Mouse (Mus musculus) myocyte (in vitro differentiated cells): ENCODE measurements around the gene Sh2d4b. TPM values are rescaled to one million over a fixed set of nuclear protein-coding genes. Genes with fewer than 3 reads are reported as not detected.

ENCODE experiments used
- H3K27me3 ChIP-seq: one replicate; pipeline ENCODE4 v1.6.1; 2011; ENCODE audit not compliant: control insufficient read depth, insufficient read depth, insufficient read length
- H3K36me3 ChIP-seq: one replicate; pipeline ENCODE4 v1.6.1; 2011; ENCODE audit not compliant: control insufficient read depth, insufficient read depth
- H3K4me2 ChIP-seq: one replicate; pipeline ENCODE4 v1.6.1; 2011; ENCODE audit warnings: low read depth, control low read depth
- H3K4me3 ChIP-seq: one replicate; pipeline ENCODE4 v1.5.1; 2011; ENCODE audit warnings: mild to moderate bottlenecking, control low read depth, moderate library complexity
- H3K79me2 ChIP-seq: one replicate; pipeline ENCODE4 v1.6.1; 2011; ENCODE audit not compliant: control insufficient read depth, insufficient read depth
- H3ac ChIP-seq: one replicate; pipeline ENCODE4 v1.6.1; 2011; ENCODE audit not compliant: control insufficient read depth, insufficient read length
- CEBPB ChIP-seq: IDR thresholded peaks from 2 replicates; pipeline ENCODE4 v1.6.1; 2011; ENCODE audit warnings: mild to moderate bottlenecking, moderate library complexity; ENCODE audit not compliant: poor library complexity, insufficient read depth, severe bottlenecking
- E2F4 ChIP-seq: IDR thresholded peaks from one replicate; pipeline ENCODE4 v1.6.1; 2011; ENCODE audit warnings: mild to moderate bottlenecking, control low read depth, moderate library complexity; ENCODE audit not compliant: insufficient read depth
- MAX ChIP-seq: IDR thresholded peaks from one replicate; pipeline ENCODE4 v1.6.1; 2011; ENCODE audit warnings: low read depth, mild to moderate bottlenecking, control low read depth
- MYOD1 ChIP-seq, 3 experiments: IDR thresholded peaks; one replicate each; pipeline ENCODE4 v1.6.1; 2011; ENCODE audit warnings: control low read depth in 2 of 3, low read depth in 2 of 3, mild to moderate bottlenecking in 2 of 3, moderate library complexity in 1 of 3; ENCODE audit not compliant: insufficient read length in 2 of 3, control insufficient read depth in 1 of 3
- MYOG ChIP-seq, 3 experiments: IDR thresholded peaks; one replicate each; pipeline ENCODE4 v1.6.1; 2011; ENCODE audit warnings: control low read depth in 2 of 3, low read depth in 2 of 3, mild to moderate bottlenecking in 2 of 3; ENCODE audit not compliant: insufficient read length in 2 of 3, control insufficient read depth in 1 of 3, insufficient read depth in 1 of 3
- POLR2A ChIP-seq: IDR thresholded peaks from one replicate; pipeline ENCODE4 v1.6.1; 2011; ENCODE audit warnings: low read depth, mild to moderate bottlenecking, control low read depth, moderate library complexity; ENCODE audit not compliant: insufficient read length
- POLR2AphosphoS2 ChIP-seq: IDR thresholded peaks from one replicate; pipeline ENCODE4 v1.6.1; 2011; ENCODE audit warnings: low read depth, control low read depth; ENCODE audit not compliant: insufficient read length
- REST ChIP-seq: IDR thresholded peaks from one replicate; pipeline ENCODE4 v1.6.1; 2011; ENCODE audit warnings: mild to moderate bottlenecking, control low read depth, moderate library complexity; ENCODE audit not compliant: insufficient read depth, insufficient read length
- SRF ChIP-seq: IDR thresholded peaks from one replicate; pipeline ENCODE4 v1.6.1; 2011; ENCODE audit warnings: low read depth; ENCODE audit not compliant: control insufficient read depth, insufficient read length
- TCF12 ChIP-seq: IDR thresholded peaks from one replicate; pipeline ENCODE4 v1.6.1; 2011; ENCODE audit warnings: mild to moderate bottlenecking, control low read depth; ENCODE audit not compliant: poor library complexity, insufficient read depth, severe bottlenecking
- TCF3 ChIP-seq: IDR thresholded peaks from one replicate; pipeline ENCODE4 v1.6.1; 2011; ENCODE audit warnings: low read depth, control low read depth; ENCODE audit not compliant: insufficient read length
- USF1 ChIP-seq: IDR thresholded peaks from one replicate; pipeline ENCODE4 v1.6.1; 2011; ENCODE audit warnings: low read depth, mild to moderate bottlenecking, control low read depth, moderate library complexity
- polyA plus RNA-seq: library from polyadenylated mRNA; unstranded; fragments of >200 nt; fragmentation: generic; extraction: Trizol; gene quantifications from one replicate; pipeline ENCODE4 v1.2.1, GENCODE M21; 2012; ENCODE audit warnings: missing spikeins

Gene Sh2d4b
- 0.23 TPM for polyA plus RNA-seq

DNA sequence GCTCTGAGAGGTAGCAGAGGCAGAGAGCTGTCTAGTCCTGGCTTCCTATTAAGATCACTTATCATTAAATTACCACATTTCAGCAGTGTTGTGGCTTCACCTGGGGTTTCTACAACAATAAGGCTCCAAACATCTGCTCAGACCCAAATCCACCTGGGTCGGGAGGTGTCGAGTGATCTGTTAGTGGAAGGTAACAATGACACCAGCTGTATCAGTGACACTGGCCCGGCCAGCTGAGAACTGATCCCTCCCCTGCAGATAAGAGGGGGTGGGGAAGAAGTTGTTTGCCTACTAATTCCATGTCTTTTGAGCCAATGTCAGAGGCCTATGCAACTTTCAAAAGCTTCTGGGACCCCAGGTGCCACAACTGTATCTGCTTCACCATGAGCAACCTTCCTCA is at the start of gene Sh2d4b:
Sh2d4b (minus strand) TSS at position 71 of the 400 bp plus-strand sequence.
- Histone ChIP-seq H3K27me3 (no peaks in the 10 kb centered on the region), H3K36me3 (no peaks in the 10 kb centered on the region), H3K4me3 (no peak within 1 kb of the TSS), H3K79me2 (no peaks in the 10 kb centered on the region), H3K4me2 (no peak within 1 kb of the TSS), H3ac (no peak within 1 kb of the TSS)
- TF ChIP-seq TCF12 (no peak), POLR2A (no peak), POLR2AphosphoS2 (no peak), REST (no peak), USF1 (no peak), MYOG (IDR thresholded peaks at IDR 0.05; ENCODE audit: control insufficient read depth in 1 of 3, insufficient read depth in 1 of 3, insufficient read length in 2 of 3, low read depth in 2 of 3) (no peak), CEBPB (no peak), E2F4 (no peak), SRF (no peak), TCF3 (no peak), MAX (no peak), MYOD1 (IDR thresholded peaks at IDR 0.05; ENCODE audit: control insufficient read depth in 1 of 3, insufficient read length in 2 of 3, low read depth in 2 of 3) (no peak)

- Histone ChIP-seq H3ac (no peak overlapping the region), H3K79me2 (peaks cover 96% of the 10 kb centered on the region), H3K4me3 (no peak overlapping the region), H3K27me3 (no peaks in the 10 kb centered on the region), H3K36me3 (peaks cover 13% of the 10 kb centered on the region), H3K4me2 (no peak overlapping the region)
- no peak for TF ChIP-seq POLR2AphosphoS2
- no peak for TF ChIP-seq MYOD1 (IDR thresholded peaks at IDR 0.05; ENCODE audit: control insufficient read depth in 1 of 3, insufficient read length in 2 of 3, low read depth in 2 of 3)
- no peak for TF ChIP-seq TCF12
- no peak for TF ChIP-seq POLR2A
- TF ChIP-seq CEBPB, result no peak
- TF ChIP-seq USF1, result no peak
- no peak for TF ChIP-seq MAX
Observed at GRCm38 (mm10) chr14:40942429-40942828, 49.4 kb upstream of the Sh2d4b start.

DNA sequence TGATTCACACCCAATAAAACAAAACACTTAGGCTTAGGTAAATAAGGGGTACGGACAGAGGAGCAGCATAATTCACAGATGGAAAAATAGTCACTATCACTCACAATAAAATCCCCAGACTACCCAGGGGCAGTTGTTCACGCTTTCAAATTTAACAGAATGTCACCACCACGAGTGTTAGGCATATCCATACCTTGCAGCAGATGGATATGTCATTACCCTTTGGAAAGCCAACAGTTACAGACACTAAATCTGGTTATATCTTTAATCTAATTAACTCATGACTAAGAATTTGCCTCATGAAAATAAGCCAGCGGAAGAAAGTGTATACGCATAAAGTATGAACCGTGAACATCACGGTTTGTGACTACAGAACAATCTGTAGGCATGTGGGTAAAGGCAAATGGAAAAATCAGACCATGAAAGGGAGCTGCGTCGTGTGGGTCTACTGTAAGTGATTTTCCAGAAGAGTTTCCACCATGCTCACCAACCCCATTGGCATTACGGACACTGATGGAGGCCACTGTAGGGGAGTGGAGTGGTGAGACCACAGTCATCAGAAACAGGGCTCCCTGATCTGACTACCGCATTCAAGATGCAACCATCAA is 45.4 kb upstream of the Sh2d4b start:
- H3K27me3 ChIP-seq, result no peaks in the 10 kb centered on the region
- H3K4me3 ChIP-seq, result no peak overlapping the region
- H3ac ChIP-seq, result no peak overlapping the region
- H3K36me3 ChIP-seq, result no peaks in the 10 kb centered on the region
- no peak overlapping the region for H3K4me2 ChIP-seq
- TF ChIP-seq SRF, result no peak
- TF ChIP-seq MYOD1 (IDR thresholded peaks at IDR 0.05; ENCODE audit: control insufficient read depth in 1 of 3, insufficient read length in 2 of 3, low read depth in 2 of 3), result no peak
- no peak for TF ChIP-seq USF1
- no peak for TF ChIP-seq E2F4
- TF ChIP-seq TCF12, result no peak
- TF ChIP-seq TCF3, result no peak
- no peak for TF ChIP-seq CEBPB
- TF ChIP-seq MYOG (IDR thresholded peaks at IDR 0.05; ENCODE audit: control insufficient read depth in 1 of 3, insufficient read depth in 1 of 3, insufficient read length in 2 of 3, low read depth in 2 of 3), result no peak
- no peak for TF ChIP-seq POLR2A
- TF ChIP-seq MAX, result no peak
- TF ChIP-seq POLR2AphosphoS2, result no peak
- TF ChIP-seq REST, result no peak
- H3K79me2 ChIP-seq, result peaks cover 99% of the 10 kb centered on the region

GRCm38 (mm10) chr14:40937052-40937451 is 44.0 kb upstream of the Sh2d4b start:
- Histone ChIP-seq H3K36me3 (no peaks in the 10 kb centered on the region), H3ac (no peak overlapping the region), H3K27me3 (no peaks in the 10 kb centered on the region), H3K4me2 (no peak overlapping the region), H3K79me2 (peaks cover 99% of the 10 kb centered on the region), H3K4me3 (no peak overlapping the region)
- TF ChIP-seq MYOG (IDR thresholded peaks at IDR 0.05; ENCODE audit: control insufficient read depth in 1 of 3, insufficient read depth in 1 of 3, insufficient read length in 2 of 3, low read depth in 2 of 3) (no peak), POLR2AphosphoS2 (no peak), CEBPB (no peak), TCF3 (no peak), SRF (no peak), REST (no peak), POLR2A (no peak), TCF12 (no peak)

DNA sequence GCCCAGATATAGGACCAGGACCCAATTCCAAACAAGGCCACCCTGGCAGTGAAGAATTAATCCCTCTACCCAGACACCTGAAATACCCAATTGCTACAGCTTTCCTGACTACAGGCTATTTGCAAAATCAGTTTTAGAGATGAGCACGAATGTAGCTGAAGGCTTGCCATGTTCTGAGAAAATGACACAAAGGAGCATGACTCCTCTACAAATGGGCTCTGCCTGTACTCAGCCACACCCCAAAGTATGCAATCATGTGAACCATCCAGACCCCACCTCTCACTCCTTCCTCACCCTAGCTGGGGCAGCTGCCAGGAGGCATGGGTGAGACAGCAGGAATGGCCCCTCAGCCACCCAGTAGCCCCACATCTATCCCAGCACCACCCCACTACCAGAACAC is 42.4 kb upstream of the Sh2d4b start:
- Histone ChIP-seq H3K4me3 (no peak overlapping the region), H3K36me3 (no peaks in the 10 kb centered on the region), H3ac (no peak overlapping the region), H3K27me3 (no peaks in the 10 kb centered on the region), H3K4me2 (peak overlapping the region; percentile 16), H3K79me2 (peaks cover 99% of the 10 kb centered on the region)
- TF ChIP-seq E2F4, result no peak
- no peak for TF ChIP-seq REST
- TF ChIP-seq MYOG (IDR thresholded peaks at IDR 0.05; ENCODE audit: control insufficient read depth in 1 of 3, insufficient read depth in 1 of 3, insufficient read length in 2 of 3, low read depth in 2 of 3), result peak in 1 of 3 experiments; percentile 43
- no peak for TF ChIP-seq TCF3
- TF ChIP-seq TCF12, result no peak
